Mouse (Mus musculus) myocyte (in vitro differentiated cells): Measurements from ENCODE around the gene Ltbr. TPM values are rescaled to one million over a fixed set of nuclear protein-coding genes. Genes with fewer than 3 reads are reported as not detected.
"Not testable (repeated sequence)": the region's sequence is repeated elsewhere in the genome, so short reads cannot be mapped to it uniquely, and the experiment has no call there.

Source experiments
- H3K27me3 ChIP-seq: one replicate; pipeline ENCODE4 v1.6.1; 2011; ENCODE audit not compliant: control insufficient read depth, insufficient read depth, insufficient read length
- H3K36me3 ChIP-seq: one replicate; pipeline ENCODE4 v1.6.1; 2011; ENCODE audit not compliant: control insufficient read depth, insufficient read depth
- H3K4me2 ChIP-seq: one replicate; pipeline ENCODE4 v1.6.1; 2011; ENCODE audit warnings: low read depth, control low read depth
- H3K4me3 ChIP-seq: one replicate; pipeline ENCODE4 v1.5.1; 2011; ENCODE audit warnings: mild to moderate bottlenecking, control low read depth, moderate library complexity
- H3K79me2 ChIP-seq: one replicate; pipeline ENCODE4 v1.6.1; 2011; ENCODE audit not compliant: control insufficient read depth, insufficient read depth
- H3ac ChIP-seq: one replicate; pipeline ENCODE4 v1.6.1; 2011; ENCODE audit not compliant: control insufficient read depth, insufficient read length
- CEBPB ChIP-seq: IDR thresholded peaks from 2 replicates; pipeline ENCODE4 v1.6.1; 2011; ENCODE audit warnings: mild to moderate bottlenecking, moderate library complexity; ENCODE audit not compliant: poor library complexity, insufficient read depth, severe bottlenecking
- E2F4 ChIP-seq: IDR thresholded peaks from one replicate; pipeline ENCODE4 v1.6.1; 2011; ENCODE audit warnings: mild to moderate bottlenecking, control low read depth, moderate library complexity; ENCODE audit not compliant: insufficient read depth
- MAX ChIP-seq: IDR thresholded peaks from one replicate; pipeline ENCODE4 v1.6.1; 2011; ENCODE audit warnings: low read depth, mild to moderate bottlenecking, control low read depth
- MYOD1 ChIP-seq, 3 experiments: IDR thresholded peaks; one replicate each; pipeline ENCODE4 v1.6.1; 2011; ENCODE audit warnings: control low read depth in 2 of 3, low read depth in 2 of 3, mild to moderate bottlenecking in 2 of 3, moderate library complexity in 1 of 3; ENCODE audit not compliant: insufficient read length in 2 of 3, control insufficient read depth in 1 of 3
- MYOG ChIP-seq, 3 experiments: IDR thresholded peaks; one replicate each; pipeline ENCODE4 v1.6.1; 2011; ENCODE audit warnings: control low read depth in 2 of 3, low read depth in 2 of 3, mild to moderate bottlenecking in 2 of 3; ENCODE audit not compliant: insufficient read length in 2 of 3, control insufficient read depth in 1 of 3, insufficient read depth in 1 of 3
- POLR2A ChIP-seq: IDR thresholded peaks from one replicate; pipeline ENCODE4 v1.6.1; 2011; ENCODE audit warnings: low read depth, mild to moderate bottlenecking, control low read depth, moderate library complexity; ENCODE audit not compliant: insufficient read length
- POLR2AphosphoS2 ChIP-seq: IDR thresholded peaks from one replicate; pipeline ENCODE4 v1.6.1; 2011; ENCODE audit warnings: low read depth, control low read depth; ENCODE audit not compliant: insufficient read length
- REST ChIP-seq: IDR thresholded peaks from one replicate; pipeline ENCODE4 v1.6.1; 2011; ENCODE audit warnings: mild to moderate bottlenecking, control low read depth, moderate library complexity; ENCODE audit not compliant: insufficient read depth, insufficient read length
- SRF ChIP-seq: IDR thresholded peaks from one replicate; pipeline ENCODE4 v1.6.1; 2011; ENCODE audit warnings: low read depth; ENCODE audit not compliant: control insufficient read depth, insufficient read length
- TCF12 ChIP-seq: IDR thresholded peaks from one replicate; pipeline ENCODE4 v1.6.1; 2011; ENCODE audit warnings: mild to moderate bottlenecking, control low read depth; ENCODE audit not compliant: poor library complexity, insufficient read depth, severe bottlenecking
- TCF3 ChIP-seq: IDR thresholded peaks from one replicate; pipeline ENCODE4 v1.6.1; 2011; ENCODE audit warnings: low read depth, control low read depth; ENCODE audit not compliant: insufficient read length
- USF1 ChIP-seq: IDR thresholded peaks from one replicate; pipeline ENCODE4 v1.6.1; 2011; ENCODE audit warnings: low read depth, mild to moderate bottlenecking, control low read depth, moderate library complexity
- polyA plus RNA-seq: library from polyadenylated mRNA; unstranded; fragments of >200 nt; fragmentation: generic; extraction: Trizol; gene quantifications from one replicate; pipeline ENCODE4 v1.2.1, GENCODE M21; 2012; ENCODE audit warnings: missing spikeins

Ltbr gene
- polyA plus RNA-seq, 1 experiment: 79.0 TPM

- TF ChIP-seq CEBPB (no peak), TCF3 (no peak), SRF (no peak), REST (no peak), MYOG (IDR thresholded peaks at IDR 0.05; ENCODE audit: control insufficient read depth in 1 of 3, insufficient read depth in 1 of 3, insufficient read length in 2 of 3, low read depth in 2 of 3) (no peak), POLR2AphosphoS2 (no peak)
- Histone ChIP-seq H3K27me3 (no peaks in the 10 kb centered on the region), H3K4me2 (no peak overlapping the region), H3ac (no peak overlapping the region), H3K79me2 (no peaks in the 10 kb centered on the region), H3K36me3 (no peaks in the 10 kb centered on the region), H3K4me3 (no peak overlapping the region)
These were observed 44.9 kb downstream of the Ltbr start for GRCm38 (mm10) chr6:125268799-125269198.

- TF ChIP-seq REST (no peak), E2F4 (no peak), SRF (no peak), MAX (no peak), POLR2AphosphoS2 (no peak), MYOD1 (IDR thresholded peaks at IDR 0.05; ENCODE audit: control insufficient read depth in 1 of 3, insufficient read length in 2 of 3, low read depth in 2 of 3) (no peak), TCF12 (no peak), POLR2A (no peak)
- H3K79me2 ChIP-seq: no peaks in the 10 kb centered on the region
These were observed 46.2 kb downstream of the Ltbr start for GRCm38 (mm10) chr6:125267469-125267868.

GRCm38 (mm10) chr6:125266600-125266999 lies 47.1 kb downstream of the Ltbr start:
- not testable (repeated sequence) for H3K4me2 ChIP-seq, H3K27me3 ChIP-seq, H3ac ChIP-seq, H3K79me2 ChIP-seq, H3K36me3 ChIP-seq, H3K4me3 ChIP-seq

More at GRCm38 (mm10) chr6:125267469-125267868, 46.2 kb downstream of the Ltbr start:
- Histone ChIP-seq H3ac (no peak overlapping the region), H3K36me3 (no peaks in the 10 kb centered on the region), H3K4me3 (no peak overlapping the region), H3K27me3 (no peaks in the 10 kb centered on the region), H3K4me2 (no peak overlapping the region)

- Histone ChIP-seq H3ac (no peak overlapping the region), H3K27me3 (no peaks in the 10 kb centered on the region), H3K79me2 (no peaks in the 10 kb centered on the region), H3K36me3 (no peaks in the 10 kb centered on the region), H3K4me2 (no peak overlapping the region), H3K4me3 (no peak overlapping the region)
- TF ChIP-seq USF1 (no peak), MYOG (IDR thresholded peaks at IDR 0.05; ENCODE audit: control insufficient read depth in 1 of 3, insufficient read depth in 1 of 3, insufficient read length in 2 of 3, low read depth in 2 of 3) (no peak), E2F4 (no peak), POLR2A (no peak), SRF (no peak), REST (no peak), TCF3 (no peak), MYOD1 (IDR thresholded peaks at IDR 0.05; ENCODE audit: control insufficient read depth in 1 of 3, insufficient read length in 2 of 3, low read depth in 2 of 3) (no peak), TCF12 (no peak), CEBPB (no peak), MAX (no peak), POLR2AphosphoS2 (no peak)
These were observed 47.6 kb downstream of the Ltbr start for GRCm38 (mm10) chr6:125266091-125266490.

GRCm38 (mm10) chr6:125265239-125265638 lies 48.4 kb downstream of the Ltbr start:
- Histone ChIP-seq H3K36me3 (no peaks in the 10 kb centered on the region), H3K27me3 (no peaks in the 10 kb centered on the region), H3K4me2 (no peak overlapping the region), H3K79me2 (no peaks in the 10 kb centered on the region), H3ac (no peak overlapping the region), H3K4me3 (no peak overlapping the region)
- TF ChIP-seq MYOG (IDR thresholded peaks at IDR 0.05; ENCODE audit: control insufficient read depth in 1 of 3, insufficient read depth in 1 of 3, insufficient read length in 2 of 3, low read depth in 2 of 3): peak in 1 of 3 experiments; percentile 80
- no peak for TF ChIP-seq POLR2AphosphoS2
- TF ChIP-seq CEBPB: no peak
- TF ChIP-seq REST: no peak
- peak in 1 of 3 experiments; percentile 82 for TF ChIP-seq MYOD1 (IDR thresholded peaks at IDR 0.05; ENCODE audit: control insufficient read depth in 1 of 3, insufficient read length in 2 of 3, low read depth in 2 of 3)
- no peak for TF ChIP-seq USF1
- TF ChIP-seq TCF3: no peak
- no peak for TF ChIP-seq MAX

- Histone ChIP-seq H3K27me3 (no peaks in the 10 kb centered on the region), H3K4me3 (no peak overlapping the region), H3K4me2 (no peak overlapping the region), H3ac (no peak overlapping the region), H3K79me2 (no peaks in the 10 kb centered on the region), H3K36me3 (no peaks in the 10 kb centered on the region)
- TF ChIP-seq E2F4: no peak
- no peak for TF ChIP-seq CEBPB
- no peak for TF ChIP-seq REST
- no peak for TF ChIP-seq POLR2A
- no peak for TF ChIP-seq POLR2AphosphoS2
- no peak for TF ChIP-seq MYOD1 (IDR thresholded peaks at IDR 0.05; ENCODE audit: control insufficient read depth in 1 of 3, insufficient read length in 2 of 3, low read depth in 2 of 3)
- no peak for TF ChIP-seq SRF
- no peak for TF ChIP-seq MAX
- no peak for TF ChIP-seq TCF12
- TF ChIP-seq USF1: no peak
- TF ChIP-seq TCF3: no peak
- no peak for TF ChIP-seq MYOG (IDR thresholded peaks at IDR 0.05; ENCODE audit: control insufficient read depth in 1 of 3, insufficient read depth in 1 of 3, insufficient read length in 2 of 3, low read depth in 2 of 3)
These were observed 49.5 kb downstream of the Ltbr start for GRCm38 (mm10) chr6:125264219-125264618.
